Mouse (Mus musculus): ENCODE results near the gene Tmem87b.

The Tmem87b gene

DNA sequence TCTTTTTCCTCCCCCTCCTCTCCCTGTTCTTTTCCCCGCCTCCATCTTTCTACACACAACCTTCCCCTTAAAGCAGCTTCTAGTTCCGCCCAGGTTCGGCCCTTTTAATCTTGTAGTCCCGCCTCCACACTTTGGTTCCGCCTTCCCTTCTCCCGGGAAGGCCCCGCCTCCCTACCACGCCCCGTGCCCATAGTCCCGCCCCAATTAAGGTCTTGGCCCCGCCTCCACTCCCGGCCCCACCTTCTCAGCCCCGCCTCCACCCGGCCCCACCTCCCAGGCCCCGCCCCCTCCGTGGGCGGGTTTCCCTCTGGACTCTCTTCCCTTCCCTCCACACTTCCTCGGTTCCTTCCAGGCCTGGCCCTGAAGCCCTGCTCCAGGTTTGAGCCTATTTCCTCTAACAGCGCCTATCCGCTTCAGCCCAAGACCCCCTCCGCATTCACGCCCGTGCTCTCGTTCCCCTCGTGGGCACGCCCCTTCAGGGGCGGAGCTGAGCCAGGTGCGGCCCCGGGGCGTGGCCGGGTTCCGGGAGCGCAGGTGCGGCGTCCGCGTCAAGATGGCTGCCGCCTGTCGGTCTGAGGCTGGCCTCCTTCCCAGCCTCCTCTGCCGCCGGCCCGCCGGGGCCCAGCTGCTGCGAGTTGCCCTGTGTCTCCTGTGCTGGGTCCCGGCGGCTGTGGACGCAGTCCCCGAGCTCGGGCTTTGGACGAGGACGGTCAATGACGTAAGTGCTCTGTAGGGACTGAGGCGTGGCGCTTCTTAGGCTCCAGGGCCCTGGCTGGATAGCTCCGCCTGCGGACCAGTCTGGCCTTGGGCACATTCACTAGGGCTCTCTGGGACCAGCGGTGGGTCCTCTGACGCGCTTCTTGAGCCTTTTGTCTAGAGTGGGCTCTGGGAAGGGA lies at the start of gene Tmem87b:
TSS of gene Tmem87b (plus strand) at position 333 of the 896 bp plus-strand sequence.
- CTCF ChIA-PET, result no interaction called here

DNA sequence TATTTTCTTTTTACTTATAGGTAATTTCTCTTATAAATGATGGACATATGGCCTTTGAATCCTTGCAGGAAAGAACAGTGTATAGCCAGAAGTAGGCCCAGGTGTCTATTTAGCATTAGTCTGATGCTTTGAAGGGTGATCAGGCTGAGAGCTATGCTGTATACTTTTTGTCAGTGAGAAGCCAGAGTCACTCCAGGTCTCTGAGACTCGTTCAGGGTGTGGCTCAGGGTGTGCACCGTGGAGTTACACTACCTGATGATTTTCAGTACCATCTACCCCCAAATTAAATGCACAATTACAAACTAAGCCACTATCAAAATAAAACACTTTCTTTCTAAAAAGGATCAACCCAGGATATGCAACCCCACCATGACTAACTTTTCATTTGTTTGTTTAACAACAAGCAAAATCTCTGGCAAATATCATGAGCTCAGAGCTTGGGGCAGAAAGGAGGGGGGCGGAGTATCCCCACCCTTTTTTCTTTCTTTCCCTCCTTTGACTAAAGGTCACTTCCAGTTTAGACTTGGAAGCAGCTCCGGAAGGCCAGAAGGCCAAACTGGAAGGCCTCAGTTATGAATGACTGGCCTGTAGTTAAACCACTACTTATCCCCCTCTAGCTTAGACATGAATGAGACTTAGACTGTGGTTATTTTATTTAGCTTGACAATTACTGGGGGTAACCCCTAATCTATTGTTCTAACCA lies 49.2 kb upstream of the Tmem87b start:
- CTCF ChIA-PET, result no interaction called here

DNA sequence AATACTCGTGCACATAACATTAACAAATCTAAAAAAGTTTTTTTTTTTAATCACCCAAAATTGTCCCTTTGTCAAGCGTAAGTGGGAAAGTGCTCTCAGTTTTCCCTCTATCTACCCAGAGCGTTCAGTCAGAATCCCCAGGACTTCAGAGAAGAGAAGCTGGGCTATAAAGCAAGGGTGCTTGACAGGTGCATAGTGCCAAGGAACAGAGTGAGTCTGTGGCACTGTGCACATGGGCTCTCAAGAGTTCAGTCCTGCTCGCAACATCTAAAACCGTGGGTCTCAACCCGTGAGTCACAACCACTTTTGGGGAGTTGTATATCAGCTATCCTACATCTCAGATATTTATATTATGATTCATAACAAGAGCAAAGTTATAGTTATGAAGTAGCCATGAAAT lies 47.4 kb upstream of the Tmem87b start:
- CTCF ChIA-PET, result no interaction called here

DNA sequence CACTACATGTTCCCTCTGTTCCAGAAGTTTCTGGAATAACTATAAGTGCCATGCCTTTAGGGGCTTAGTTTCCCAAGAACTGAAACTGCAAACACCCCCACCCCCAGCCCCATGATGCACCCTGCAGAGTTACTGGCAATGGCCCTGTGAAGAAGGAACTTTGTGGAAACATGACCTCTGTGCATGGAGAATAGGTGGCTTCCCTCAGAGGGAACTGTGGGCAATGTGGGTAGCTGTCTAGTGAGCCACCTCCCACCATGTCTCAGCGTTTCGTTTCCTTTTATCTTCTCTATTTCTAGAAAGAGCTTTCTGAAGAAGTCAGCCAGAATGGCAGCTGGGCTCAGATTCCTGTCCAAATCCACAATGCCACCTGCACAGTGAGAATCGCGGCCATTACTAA lies 46.9 kb upstream of the Tmem87b start:
- CTCF ChIA-PET, result no interaction called here

DNA sequence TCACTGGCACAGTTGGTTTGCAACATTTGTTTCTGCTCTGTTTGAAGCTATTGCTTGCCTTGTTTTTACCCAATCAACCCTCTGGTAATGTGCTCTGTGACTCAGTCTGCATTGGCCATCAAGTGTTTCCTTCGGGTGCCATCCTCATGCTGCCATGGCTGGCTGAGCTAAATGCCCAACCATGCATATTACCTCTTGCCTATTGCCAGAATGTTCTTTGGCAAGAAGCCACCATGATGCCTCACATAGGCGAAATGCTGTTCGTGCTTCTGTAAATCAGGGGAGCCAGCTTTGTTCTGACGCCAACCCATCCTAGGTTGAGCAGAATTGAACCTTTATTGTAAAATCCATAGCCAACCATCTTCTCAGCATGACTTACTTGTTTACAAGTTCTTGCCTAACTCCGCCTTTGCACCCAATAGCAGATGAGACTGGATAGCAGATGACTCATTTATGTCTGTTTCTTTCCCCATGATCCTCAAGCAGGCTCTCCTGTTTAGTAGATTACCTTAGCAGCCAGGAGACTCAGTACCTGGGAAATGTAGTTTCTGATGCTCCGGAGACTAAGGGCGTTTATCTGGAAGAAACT lies 46.1 kb upstream of the Tmem87b start:
- CTCF ChIA-PET, result no interaction called here

DNA sequence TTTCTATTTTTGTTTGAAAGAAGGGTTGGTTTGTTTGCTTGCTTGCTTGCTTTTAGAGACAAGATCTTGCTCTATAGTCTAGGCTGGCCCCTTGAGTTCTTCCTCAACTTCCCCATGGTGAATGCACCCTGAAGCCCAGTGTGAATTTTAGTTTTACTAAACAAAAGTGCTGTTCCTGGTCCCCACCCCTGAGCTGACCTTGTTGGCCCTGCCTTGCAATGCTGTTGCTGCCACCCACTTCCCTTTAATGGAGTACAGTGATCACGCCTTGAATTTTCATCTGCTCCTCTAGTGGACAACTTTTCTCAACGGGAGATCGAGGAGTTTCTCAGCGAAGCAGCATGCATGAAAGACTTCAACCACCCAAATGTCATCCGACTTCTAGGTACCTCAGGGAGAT lies 35.7 kb upstream of the Tmem87b start:
- CTCF ChIA-PET, result no interaction called here

- CTCF ChIA-PET, result no interaction called here
Measured at GRCm38 (mm10) chr2:128783660-128784345, 34.1 kb upstream of the Tmem87b start.

- CTCF ChIA-PET, result no interaction called here
Measured at GRCm38 (mm10) chr2:128784814-128785213, 33.1 kb upstream of the Tmem87b start.

DNA sequence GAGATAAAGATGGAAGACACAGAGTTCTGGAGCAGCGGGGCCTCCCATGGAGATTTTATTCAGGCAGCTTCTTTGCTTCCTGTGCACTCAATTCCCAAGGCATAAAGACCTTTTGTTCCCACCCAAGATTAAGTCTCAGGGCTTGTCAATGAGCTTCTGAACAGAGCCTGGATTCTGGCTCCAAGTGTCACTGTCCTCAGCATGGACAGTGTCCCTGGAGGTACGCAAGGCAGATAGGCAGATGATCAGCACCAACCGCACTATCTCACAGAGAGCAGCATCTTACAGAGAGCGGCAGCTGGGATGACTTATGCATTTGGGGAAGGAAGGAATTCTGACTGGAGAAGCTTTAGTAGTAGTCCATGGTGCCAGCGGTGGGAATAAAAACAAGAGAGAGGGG lies 31.6 kb upstream of the Tmem87b start:
- CTCF ChIA-PET, result interaction anchor here (0.6 kb wide), 1 partner anchor 685 kb away, joined by 3 read pairs; no protein-coding TSS in a partner anchor

DNA sequence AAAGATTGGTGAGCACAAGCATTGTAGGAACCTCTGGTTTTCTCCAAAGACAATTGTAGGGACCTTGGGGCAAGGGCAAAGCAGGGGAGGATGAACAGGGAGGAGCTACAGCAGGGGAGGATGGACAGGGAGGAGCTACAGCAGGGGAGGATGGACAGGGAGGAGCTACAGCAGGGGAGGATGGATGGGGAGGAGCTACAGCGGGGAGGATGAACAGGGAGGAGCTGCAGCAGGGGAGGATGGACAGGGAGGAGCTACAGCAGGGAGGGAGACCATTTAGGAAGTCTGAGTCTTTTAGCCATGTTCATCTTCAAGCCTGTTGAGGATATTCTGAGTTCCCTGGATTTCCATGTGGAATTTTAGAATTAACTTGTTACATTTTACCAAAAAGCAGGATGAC lies 31.1 kb upstream of the Tmem87b start:
- CTCF ChIA-PET, result interaction anchor here (0.6 kb wide), 1 partner anchor 685 kb away, joined by 3 read pairs; no protein-coding TSS in a partner anchor

- CTCF ChIA-PET, result no interaction called here
Measured at GRCm38 (mm10) chr2:128787805-128788204, 30.1 kb upstream of the Tmem87b start.

GRCm38 (mm10) chr2:128790875-128791614 lies 26.9 kb upstream of the Tmem87b start:
- CTCF ChIA-PET, result no interaction called here

- CTCF ChIA-PET, result no interaction called here
Measured at GRCm38 (mm10) chr2:128793958-128794357, 24.0 kb upstream of the Tmem87b start.

- CTCF ChIA-PET, result no interaction called here
Measured at GRCm38 (mm10) chr2:128796463-128796862, 21.5 kb upstream of the Tmem87b start.

- CTCF ChIA-PET, result no interaction called here
Measured at GRCm38 (mm10) chr2:128803441-128803840, 14.5 kb upstream of the Tmem87b start.

GRCm38 (mm10) chr2:128805341-128805740 lies 12.6 kb upstream of the Tmem87b start:
- CTCF ChIA-PET, result no interaction called here

GRCm38 (mm10) chr2:128806561-128806960 lies 11.4 kb upstream of the Tmem87b start:
- CTCF ChIA-PET, result no interaction called here

DNA sequence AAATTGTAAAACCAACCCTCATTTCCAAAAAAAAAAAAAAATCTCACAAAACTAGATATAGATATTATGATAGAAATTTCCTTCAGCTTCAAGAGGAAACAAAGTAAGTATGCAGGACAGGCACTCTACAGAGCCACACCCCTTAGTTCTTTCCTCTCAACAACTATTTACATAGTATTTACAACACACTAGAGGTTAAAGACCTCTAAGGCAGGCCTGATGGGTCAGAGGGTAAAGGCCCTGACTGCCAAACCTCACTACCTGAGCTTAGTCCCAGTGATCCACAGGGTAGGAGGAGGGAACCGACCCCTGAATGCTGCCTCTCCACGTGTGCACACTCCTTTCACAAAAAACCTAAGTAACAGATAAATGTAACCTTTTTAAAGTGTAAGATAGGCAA lies 5.2 kb upstream of the Tmem87b start:
- CTCF ChIA-PET, result no interaction called here

GRCm38 (mm10) chr2:128816311-128816710 lies 1.6 kb upstream of the Tmem87b start:
- CTCF ChIA-PET, result no interaction called here

DNA sequence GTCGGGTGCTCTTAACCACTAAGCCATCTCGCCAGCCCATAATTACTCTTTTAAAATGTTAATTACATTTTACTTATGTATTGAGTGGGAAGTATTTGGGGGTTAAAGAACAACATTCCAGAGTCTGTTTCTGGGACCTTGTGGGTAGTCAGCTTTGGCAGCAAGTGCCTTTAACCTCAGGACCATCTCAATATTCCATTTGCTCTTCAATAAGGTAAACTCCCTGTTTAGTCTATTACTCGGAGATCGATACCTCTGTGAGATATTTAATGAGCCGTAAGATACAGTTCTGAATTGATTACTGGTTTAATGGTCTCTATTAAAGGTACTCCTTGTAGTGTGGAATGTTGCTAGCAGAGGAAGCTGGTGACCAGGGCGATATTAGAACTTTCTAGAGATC lies 1.0 kb upstream of the Tmem87b start:
- CTCF ChIA-PET, result no interaction called here

- CTCF ChIA-PET, result no interaction called here
Measured at GRCm38 (mm10) chr2:128817387-128817785, 532 bp upstream of the Tmem87b start.

Measured in spleen, embryonic (tissue).